Mouse (Mus musculus) embryonic facial prominence, embryonic 11.5 days (tissue): ENCODE data around the gene Tas2r107. TPM values are rescaled to one million over a fixed set of nuclear protein-coding genes. Genes with fewer than 3 reads are reported as not detected.

Experiments
- polyA plus RNA-seq: library from polyadenylated mRNA; unstranded; fragments of >200 nt; fragmentation: Nextera tagmentation; extraction: Ambion mirVana; gene quantifications from 2 replicates; pipeline ENCODE4 v1.2.1, GENCODE M21; 2014

Gene Tas2r107
- polyA plus RNA-seq, 1 experiment from 2014 or later: not detected

Other genes starting within 250 kb of the Tas2r107 start
- not detected in 2 replicates for gene 5430401F13Rik, start 173.7 kb downstream of the Tas2r107 start, polyA plus RNA-seq
- gene Gm6619, start 173.7 kb downstream of the Tas2r107 start, polyA plus RNA-seq: not detected in 2 replicates
- not detected in 2 replicates for gene Tas2r130, start 29.2 kb downstream of the Tas2r107 start, polyA plus RNA-seq
- gene Tas2r106, start 18.7 kb upstream of the Tas2r107 start, polyA plus RNA-seq: not detected in 2 replicates
- not detected in 2 replicates for gene Tas2r104, start 25.6 kb upstream of the Tas2r107 start, polyA plus RNA-seq
- gene Tas2r105, start 27.3 kb upstream of the Tas2r107 start, polyA plus RNA-seq: not detected in 2 replicates
- not detected in 2 replicates for gene Tas2r114, start 29.9 kb upstream of the Tas2r107 start, polyA plus RNA-seq